Mouse (Mus musculus): ENCODE measurements around the gene C1qa.

The C1qa gene

DNA sequence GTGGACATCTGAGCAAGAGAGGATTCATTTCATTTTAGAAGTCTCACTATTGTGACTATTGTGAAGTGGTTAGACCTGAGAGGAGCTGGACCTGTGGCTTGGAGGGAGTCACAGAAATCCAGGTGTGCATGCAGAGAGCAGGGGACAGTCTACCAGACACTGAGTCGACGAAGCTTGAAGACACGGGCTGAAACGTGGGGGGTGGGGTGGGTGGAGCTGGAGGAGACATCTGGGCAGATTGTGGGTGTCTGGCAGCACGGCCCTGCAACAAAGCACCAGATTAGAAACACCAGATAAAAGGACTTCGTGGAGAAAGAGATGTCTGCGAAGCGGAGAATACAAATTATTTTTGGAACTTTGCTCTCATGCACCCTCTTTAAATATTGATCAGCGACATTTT lies 35.1 kb downstream of the C1qa start:
- no peak for DNase-seq (ENCODE audit: inconsistent age in 2 of 2, low spot score in 1 of 2)

DNA sequence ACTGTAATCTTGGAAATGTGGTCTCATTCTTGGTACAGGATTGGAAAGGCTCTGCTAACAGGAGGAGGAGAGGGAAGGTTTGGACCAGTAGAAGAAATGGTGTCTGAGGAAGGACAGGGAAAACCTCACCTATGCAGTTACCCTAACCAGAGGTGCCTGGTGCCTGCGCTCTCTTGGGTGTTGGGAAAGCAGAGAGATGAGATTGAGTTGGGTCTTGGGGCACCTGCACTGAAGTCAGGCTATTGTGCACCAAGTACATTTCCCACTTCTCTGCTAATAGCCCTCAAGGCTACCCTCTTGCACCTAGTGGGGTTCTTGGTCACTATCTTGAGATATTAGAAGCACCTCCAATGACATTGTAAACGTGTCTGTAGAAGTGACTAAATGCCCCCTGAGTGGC lies 36.2 kb downstream of the C1qa start:
- no peak for DNase-seq (ENCODE audit: inconsistent age in 2 of 2, low spot score in 1 of 2)

DNA sequence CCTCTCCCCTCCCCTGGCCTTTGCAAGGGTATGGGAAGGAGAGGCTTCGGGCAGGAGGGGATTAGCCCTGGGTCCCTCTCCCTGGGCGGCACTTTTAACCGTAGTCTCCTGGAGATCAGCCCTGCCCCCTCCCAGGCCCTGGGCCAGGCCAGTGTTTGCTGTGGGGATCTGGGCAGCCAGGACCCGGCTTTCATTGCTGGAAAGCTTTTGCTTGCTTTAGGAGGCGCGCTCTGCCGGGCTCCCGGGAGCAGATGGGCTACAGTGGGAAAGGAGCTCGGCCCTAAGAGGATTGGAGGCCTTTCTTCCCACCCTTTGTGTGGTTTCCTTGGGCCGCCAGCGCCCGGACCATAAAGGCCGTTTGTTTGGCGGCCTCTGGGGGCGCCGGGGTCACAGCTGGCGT lies 36.8 kb downstream of the C1qa start:
- DNase-seq (ENCODE audit: inconsistent age in 2 of 2, low spot score in 1 of 2), result no peak

DNA sequence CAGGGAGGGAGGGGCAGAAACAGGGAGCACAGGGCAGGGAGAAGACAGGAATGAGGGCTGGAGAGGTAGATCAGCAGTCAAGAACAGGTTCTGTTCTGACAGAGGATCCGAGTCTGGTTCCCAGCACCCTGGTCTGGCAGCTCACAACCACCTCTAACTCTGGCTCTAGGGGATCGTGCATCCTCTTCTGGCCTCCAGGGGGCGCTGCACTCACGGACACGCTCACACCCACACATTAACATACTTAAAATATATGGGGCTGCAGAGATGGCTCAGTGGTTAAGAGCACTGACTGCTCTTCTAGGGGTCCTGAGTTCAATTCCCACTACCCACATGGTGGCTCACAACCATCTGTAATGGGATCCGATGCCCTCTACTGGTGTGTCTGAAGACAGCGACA lies 38.6 kb downstream of the C1qa start:
- DNase-seq (ENCODE audit: inconsistent age in 2 of 2, low spot score in 1 of 2), result no peak

DNA sequence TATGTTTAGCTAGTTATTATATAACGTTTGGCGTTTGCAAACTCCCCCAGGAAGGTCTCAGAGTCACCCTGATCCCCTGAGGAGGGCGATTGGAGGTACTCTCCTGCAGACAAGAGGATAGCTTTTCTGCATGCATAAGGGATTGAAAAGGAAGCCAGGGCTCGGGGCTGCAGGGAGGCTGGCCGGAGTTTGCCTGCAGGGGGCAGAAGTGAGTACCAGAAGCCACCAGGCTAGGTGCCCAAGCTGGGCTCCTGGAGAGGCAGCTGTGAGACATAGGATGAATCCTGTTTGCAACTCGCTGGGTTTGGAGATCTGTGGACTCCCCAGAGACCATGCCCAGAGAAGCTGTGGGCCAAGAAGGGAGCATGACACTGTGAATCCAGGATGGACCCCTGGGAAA lies 43.5 kb downstream of the C1qa start:
- peak in 1 of 2 experiments; percentile 54 for DNase-seq (ENCODE audit: inconsistent age in 2 of 2, low spot score in 1 of 2)

DNA sequence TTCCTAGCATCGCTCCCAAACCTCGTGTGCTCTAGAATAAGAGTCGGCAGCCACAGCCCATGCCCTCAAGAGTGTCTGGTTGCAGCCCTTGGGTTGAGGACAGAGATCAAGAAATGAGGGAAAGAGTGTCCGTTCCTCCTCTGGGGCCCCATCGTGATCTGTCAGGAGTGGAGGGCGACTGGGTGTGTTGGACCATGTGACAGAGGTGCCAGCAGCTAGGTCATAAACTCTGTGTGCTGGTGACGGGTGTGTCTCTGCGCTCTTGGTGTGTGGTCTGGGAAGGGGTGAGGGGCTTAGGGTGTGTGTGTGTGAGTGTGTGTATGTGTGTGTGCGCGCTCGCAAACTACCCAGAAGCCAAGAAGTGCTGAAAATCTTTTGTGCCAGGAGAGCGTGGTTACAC lies 45.6 kb downstream of the C1qa start:
- DNase-seq (ENCODE audit: inconsistent age in 2 of 2, low spot score in 1 of 2), result no peak

DNA sequence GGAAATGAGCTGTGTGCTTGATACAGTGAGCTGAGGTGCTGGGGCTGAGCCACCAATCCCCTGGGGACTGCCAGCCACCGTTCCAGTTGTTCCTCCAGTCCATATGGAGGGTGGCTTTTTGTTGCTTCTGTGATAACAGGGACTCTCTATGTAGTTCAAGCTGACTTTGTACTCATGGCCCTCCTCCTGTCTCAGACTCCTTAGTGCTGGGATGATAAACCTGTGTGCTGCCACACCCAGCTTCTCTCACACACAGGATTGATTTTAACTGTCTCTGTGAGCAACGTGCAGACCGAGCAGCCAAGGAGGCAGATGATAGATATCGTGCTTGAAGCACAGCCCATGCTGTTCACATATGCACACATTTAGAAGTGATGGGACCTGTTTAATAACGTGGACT lies 46.5 kb downstream of the C1qa start:
- no peak for DNase-seq (ENCODE audit: inconsistent age in 2 of 2, low spot score in 1 of 2)

DNA sequence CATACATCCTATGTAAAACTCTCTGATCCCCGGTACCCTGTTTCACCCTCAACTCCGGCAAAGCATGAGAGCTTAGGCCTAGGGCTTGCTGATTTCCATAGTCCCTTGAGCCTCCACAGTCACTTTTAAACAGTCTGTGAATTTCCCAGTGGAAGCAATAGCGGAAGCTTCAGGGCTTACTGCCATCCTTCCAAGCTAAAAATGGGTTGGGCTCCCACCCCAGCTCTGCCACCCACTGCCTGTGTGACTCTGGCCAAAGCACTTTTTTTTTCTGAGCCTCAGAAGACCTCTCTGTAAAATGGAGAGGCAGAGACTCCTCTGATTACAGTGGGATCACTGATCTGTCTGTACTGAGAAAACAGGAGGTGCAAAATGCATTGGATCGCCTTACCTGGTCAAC lies 50.0 kb downstream of the C1qa start:
- no peak for DNase-seq (ENCODE audit: inconsistent age in 2 of 2, low spot score in 1 of 2)

DNA sequence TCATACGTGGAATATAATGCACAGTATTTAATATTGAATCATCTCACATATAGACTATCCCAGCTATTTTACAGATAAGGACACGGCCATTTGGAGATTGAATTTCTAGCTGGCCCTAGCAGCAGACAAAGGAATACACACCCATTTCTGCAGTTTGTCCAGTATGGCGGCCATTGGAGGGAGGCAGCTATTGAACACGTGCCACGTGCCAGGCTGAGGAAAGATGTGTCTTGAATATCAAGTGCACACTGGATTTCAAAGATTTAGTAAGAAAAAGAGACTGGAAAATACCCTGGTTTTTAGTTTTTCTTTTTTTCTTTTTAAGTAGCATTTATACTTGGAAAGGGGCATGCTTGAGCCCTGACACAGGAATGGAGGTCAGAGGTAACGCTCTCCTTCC lies 51.4 kb downstream of the C1qa start:
- no peak for DNase-seq (ENCODE audit: inconsistent age in 2 of 2, low spot score in 1 of 2)
